Mouse (Mus musculus): ENCODE results near the gene Donson. TPM values are rescaled to one million over a fixed set of nuclear protein-coding genes. Genes with fewer than 3 reads are reported as not detected.
A peak's percentile ranks its signal among the peaks of the same experiment; 100 is the strongest.

The Donson gene
- total and polyA plus RNA-seq, 3 experiments = 25.4 to 33.9 TPM; not detected in 1

DNA sequence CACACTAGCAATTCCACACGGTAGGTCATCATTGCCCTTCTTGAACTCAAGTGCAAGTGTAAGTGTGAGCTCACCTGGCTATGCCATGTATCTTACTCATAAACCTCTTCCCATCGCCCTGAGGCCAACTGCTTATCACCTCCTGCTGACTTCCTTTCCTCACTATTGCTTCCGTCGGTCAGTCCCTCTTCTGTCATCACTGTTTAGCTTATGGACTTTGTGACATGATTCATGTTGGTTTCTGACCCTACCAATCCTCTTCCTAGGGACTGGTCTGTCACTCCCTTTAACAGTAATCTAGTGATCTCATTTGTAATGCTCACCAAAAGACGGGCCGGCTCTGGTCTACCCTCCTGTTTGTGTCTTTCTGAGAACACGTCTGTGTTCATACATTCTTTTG, 21.7 kb upstream of the Donson start:
- Histone ChIP-seq H3K27ac (ENCODE audit: control insufficient read depth, low read depth, low read length) (no peak overlapping the region), H3K9ac (ENCODE audit: control insufficient read depth, low read depth, low read length, poor library complexity, severe bottlenecking) (no peak overlapping the region), H3K36me3 (ENCODE audit: control insufficient read depth in 1 of 2, insufficient read depth in 2 of 2, low read length in 2 of 2) (peaks cover 0 to 13% of the 10 kb centered on the region in 2 experiments; a peak in 2 of 4 replicates), H3K4me3 (ENCODE audit: control insufficient read depth in 1 of 2, insufficient read depth in 1 of 2, low read depth in 2 of 2, low read length in 2 of 2) (no peak overlapping the region), H3K27me3 (ENCODE audit: control insufficient read depth in 1 of 2, insufficient read depth in 2 of 2, low read length in 2 of 2) (no peaks in the 10 kb centered on the region), H3K79me2 (ENCODE audit: control insufficient read depth, insufficient read depth, low read length, poor library complexity) (no peaks in the 10 kb centered on the region), H3K9me3 (replicated peaks; ENCODE audit: insufficient read depth, low read length) (no peaks in the 10 kb centered on the region), H3K4me1 (ENCODE audit: control insufficient read depth in 1 of 2, insufficient read depth in 2 of 2, low read length in 2 of 2) (no peaks in the 10 kb centered on the region)
- DNase-seq (ENCODE audit: low read depth, low spot score) = no peak
- TF ChIP-seq ETS1 (IDR thresholded peaks at IDR 0.05; ENCODE audit: low read depth, low read length) (no peak), POLR2A (IDR thresholded peaks at IDR 0.05; ENCODE audit: control insufficient read depth in 1 of 2, insufficient read depth in 1 of 2, low read depth in 1 of 2, low read length in 2 of 2, poor library complexity in 1 of 2) (no peak), TAL1 (IDR thresholded peaks at IDR 0.05; ENCODE audit: low read length) (no peak)

DNA sequence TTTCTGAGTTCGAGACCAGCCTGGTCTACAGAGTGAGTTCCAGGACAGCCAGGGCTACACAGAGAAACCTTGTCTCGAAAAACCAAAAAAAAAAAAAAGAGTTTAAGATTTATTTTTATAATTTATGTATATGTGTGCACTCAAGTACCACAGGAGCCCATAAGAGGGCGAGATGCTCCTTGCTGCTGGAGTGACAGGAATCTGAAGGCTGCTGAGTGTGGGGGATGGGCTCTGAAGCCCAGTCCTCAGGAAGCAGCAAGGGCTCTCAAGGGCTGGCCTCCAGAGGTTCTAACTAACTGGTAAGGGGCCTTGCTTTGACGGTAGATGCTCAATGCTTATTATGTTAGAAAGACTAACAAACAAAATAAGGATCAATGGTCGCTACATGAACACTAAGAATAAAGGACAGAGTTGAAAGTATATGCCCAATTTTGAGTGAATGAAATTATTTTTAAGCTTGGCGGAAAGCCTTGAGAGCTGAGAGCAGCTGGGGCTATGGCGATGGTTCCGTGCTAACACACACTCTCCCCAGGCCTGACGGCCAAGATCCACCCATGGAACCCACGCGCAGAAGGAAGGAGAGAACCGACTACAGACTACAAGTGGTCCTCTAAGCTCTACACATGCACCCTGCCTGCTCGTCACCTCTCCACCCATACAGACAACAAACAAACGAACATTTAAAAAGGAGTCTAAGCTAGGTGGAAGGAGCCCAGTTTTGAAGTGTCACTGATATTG, 16.2 kb upstream of the Donson start:
- no peak for TF ChIP-seq BHLHE40 (IDR thresholded peaks at IDR 0.05; ENCODE audit: borderline replicate concordance, low read depth, low read length)
- TF ChIP-seq CTCF (IDR thresholded peaks at IDR 0.05 in 2 of 3, conservative IDR thresholded peaks at IDR 0.05 in 1 of 3; ENCODE audit: control insufficient read depth in 1 of 3, insufficient read depth in 1 of 3, low read depth in 2 of 3, low read length in 3 of 3, poor library complexity in 1 of 3, severe bottlenecking in 1 of 3) = peak in 2 of 3 experiments; percentile 18 to 25; a peak in 2 of 6 replicates
- no peak for TF ChIP-seq NELFE (IDR thresholded peaks at IDR 0.05; ENCODE audit: low read depth, low read length)
- no peak for TF ChIP-seq HCFC1 (IDR thresholded peaks at IDR 0.05; ENCODE audit: low read depth, low read length)
- TF ChIP-seq E2F4 (IDR thresholded peaks at IDR 0.05; ENCODE audit: borderline replicate concordance, low read depth, low read length) = no peak
- no peak for TF ChIP-seq POLR2AphosphoS5 (IDR thresholded peaks at IDR 0.05; ENCODE audit: borderline replicate concordance, low read depth, low read length)
- TF ChIP-seq NRF1 (IDR thresholded peaks at IDR 0.05; ENCODE audit: insufficient read depth, low read depth, low read length, poor library complexity, severe bottlenecking) = no peak
- TF ChIP-seq KAT2A (conservative IDR thresholded peaks at IDR 0.05; ENCODE audit: low read depth, low read length) = no peak
- no peak for TF ChIP-seq MXI1 (IDR thresholded peaks at IDR 0.05; ENCODE audit: low read depth, low read length)
- peak; percentile 8 for TF ChIP-seq RAD21 (IDR thresholded peaks at IDR 0.05; ENCODE audit: low read depth, low read length)
- H3K27me3 ChIP-seq (ENCODE audit: control insufficient read depth in 1 of 2, insufficient read depth in 2 of 2, low read length in 2 of 2) = no peaks in the 10 kb centered on the region
- H3K79me2 ChIP-seq (ENCODE audit: control insufficient read depth, insufficient read depth, low read length, poor library complexity) = no peaks in the 10 kb centered on the region
- no peak overlapping the region for H3K4me3 ChIP-seq (ENCODE audit: control insufficient read depth in 1 of 2, insufficient read depth in 1 of 2, low read depth in 2 of 2, low read length in 2 of 2)
- no peak overlapping the region for H3K9ac ChIP-seq (ENCODE audit: control insufficient read depth, low read depth, low read length, poor library complexity, severe bottlenecking)
- DNase-seq (ENCODE audit: low read depth, low spot score) = no peak
- H3K9me3 ChIP-seq (replicated peaks; ENCODE audit: insufficient read depth, low read length) = no peaks in the 10 kb centered on the region
- H3K4me1 ChIP-seq (ENCODE audit: control insufficient read depth in 1 of 2, insufficient read depth in 2 of 2, low read length in 2 of 2) = 0 out of 4 replicates have a peak, but pooled peaks cover 0 to 2% of the 10 kb centered on the region in 2 experiments
- no peak overlapping the region for H3K27ac ChIP-seq (ENCODE audit: control insufficient read depth, low read depth, low read length)
- H3K36me3 ChIP-seq (ENCODE audit: control insufficient read depth in 1 of 2, insufficient read depth in 2 of 2, low read length in 2 of 2) = peaks cover 0 to 12% of the 10 kb centered on the region in 2 experiments; a peak in 2 of 4 replicates

DNA sequence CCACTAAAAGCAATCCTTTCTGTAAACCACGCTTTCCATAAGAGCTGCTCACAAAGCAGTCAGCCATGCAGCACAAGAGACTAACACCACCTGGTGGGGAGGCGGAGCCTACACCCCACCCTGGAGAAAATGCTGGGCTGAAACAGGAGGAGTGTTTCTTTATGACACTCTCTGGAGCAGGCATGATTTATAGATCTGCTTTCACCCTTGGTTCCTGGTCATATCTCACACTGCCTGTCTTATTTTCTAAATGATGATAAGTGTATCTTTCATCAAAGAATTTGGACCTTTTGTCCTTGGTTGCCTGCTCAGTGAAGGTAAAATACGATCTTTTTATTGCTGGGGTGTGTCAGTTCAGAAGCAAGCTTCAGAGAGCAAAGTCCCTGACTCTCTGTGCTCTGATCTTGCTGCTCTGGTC, 14.2 kb upstream of the Donson start:
- 0 out of 4 replicates have a peak, but pooled peaks cover 0 to 2% of the 10 kb centered on the region in 2 experiments for H3K4me1 ChIP-seq (ENCODE audit: control insufficient read depth in 1 of 2, insufficient read depth in 2 of 2, low read length in 2 of 2)
- no peaks in the 10 kb centered on the region for H3K79me2 ChIP-seq (ENCODE audit: control insufficient read depth, insufficient read depth, low read length, poor library complexity)
- H3K9me3 ChIP-seq (replicated peaks; ENCODE audit: insufficient read depth, low read length) = no peaks in the 10 kb centered on the region
- no peak overlapping the region for H3K9ac ChIP-seq (ENCODE audit: control insufficient read depth, low read depth, low read length, poor library complexity, severe bottlenecking)
- H3K4me3 ChIP-seq (ENCODE audit: control insufficient read depth in 1 of 2, insufficient read depth in 1 of 2, low read depth in 2 of 2, low read length in 2 of 2) = no peak overlapping the region
- no peak for TF ChIP-seq MAX (IDR thresholded peaks at IDR 0.05; ENCODE audit: low read length)
- no peak for TF ChIP-seq TCF12 (IDR thresholded peaks at IDR 0.05; ENCODE audit: low read depth, low read length)
- TF ChIP-seq HCFC1 (IDR thresholded peaks at IDR 0.05; ENCODE audit: low read depth, low read length) = no peak
- TF ChIP-seq NELFE (IDR thresholded peaks at IDR 0.05; ENCODE audit: low read depth, low read length) = no peak
- no peak for TF ChIP-seq BHLHE40 (IDR thresholded peaks at IDR 0.05; ENCODE audit: borderline replicate concordance, low read depth, low read length)
- TF ChIP-seq UBTF (IDR thresholded peaks at IDR 0.05; ENCODE audit: borderline replicate concordance, insufficient read depth, low read depth, low read length) = no peak
- TF ChIP-seq MEF2A (IDR thresholded peaks at IDR 0.05; ENCODE audit: extremely low read depth, insufficient replicate concordance, low read depth, low read length, poor library complexity, severe bottlenecking) = no peak
- peaks cover 0 to 10% of the 10 kb centered on the region in 2 experiments; a peak in 2 of 4 replicates for H3K36me3 ChIP-seq (ENCODE audit: control insufficient read depth in 1 of 2, insufficient read depth in 2 of 2, low read length in 2 of 2)
- no peak for DNase-seq (ENCODE audit: low read depth, low spot score)
- no peak overlapping the region for H3K27ac ChIP-seq (ENCODE audit: control insufficient read depth, low read depth, low read length)
- no peaks in the 10 kb centered on the region for H3K27me3 ChIP-seq (ENCODE audit: control insufficient read depth in 1 of 2, insufficient read depth in 2 of 2, low read length in 2 of 2)
